Mouse (Mus musculus) cerebellum, postnatal 10 days (tissue): ENCODE data around the gene Mapt.
A peak's percentile ranks its signal among the peaks of the same experiment; 100 is the strongest.

ENCODE experiments used
- DNase-seq, 2 experiments: peaks; one replicate each; pipeline ENCODE4 v3.0.0; 2021; ENCODE audit warnings: mixed read lengths in 2 of 2

Gene Mapt

DNA sequence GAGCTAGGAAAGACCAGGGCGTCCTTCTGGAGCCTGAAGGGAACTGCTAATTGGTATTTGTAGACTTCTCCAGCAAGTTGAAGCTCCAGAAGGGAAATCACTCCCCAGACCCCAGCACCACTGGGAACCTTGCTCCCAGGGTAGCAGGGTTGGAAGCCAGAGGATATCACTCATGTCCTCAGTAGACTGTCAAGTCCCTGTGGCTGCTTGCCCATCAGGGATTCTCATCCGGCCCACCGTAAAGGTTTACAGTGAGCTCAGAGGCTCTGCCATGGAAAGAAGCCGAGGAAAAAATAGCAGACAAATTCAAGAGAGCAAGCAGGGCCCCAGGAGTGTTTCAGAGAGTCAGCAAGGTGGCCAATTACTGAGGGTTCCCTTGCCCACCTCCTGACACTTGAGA is 47.9 kb downstream of the Mapt start:
- no peak for DNase-seq

DNA sequence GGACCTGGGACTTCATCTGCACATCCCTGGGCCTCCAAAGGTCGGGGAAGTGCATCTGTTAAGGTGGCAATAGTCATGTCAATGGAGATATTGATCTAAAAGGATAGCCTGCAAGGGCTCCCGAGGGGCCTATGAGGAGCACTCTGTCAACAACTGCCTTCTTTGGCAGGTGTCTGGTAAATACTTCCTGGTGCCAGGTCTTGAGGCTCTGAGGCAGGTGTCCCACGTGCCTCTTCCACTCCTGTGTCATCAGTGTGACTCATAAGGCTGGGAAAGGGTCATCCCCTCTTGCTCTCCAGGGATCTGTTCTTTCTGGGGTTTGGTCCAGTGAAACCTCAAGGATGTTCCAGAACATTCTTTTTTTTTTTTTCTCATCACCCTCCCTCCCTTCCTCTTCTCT is 48.3 kb downstream of the Mapt start:
- DNase-seq, result no peak

DNA sequence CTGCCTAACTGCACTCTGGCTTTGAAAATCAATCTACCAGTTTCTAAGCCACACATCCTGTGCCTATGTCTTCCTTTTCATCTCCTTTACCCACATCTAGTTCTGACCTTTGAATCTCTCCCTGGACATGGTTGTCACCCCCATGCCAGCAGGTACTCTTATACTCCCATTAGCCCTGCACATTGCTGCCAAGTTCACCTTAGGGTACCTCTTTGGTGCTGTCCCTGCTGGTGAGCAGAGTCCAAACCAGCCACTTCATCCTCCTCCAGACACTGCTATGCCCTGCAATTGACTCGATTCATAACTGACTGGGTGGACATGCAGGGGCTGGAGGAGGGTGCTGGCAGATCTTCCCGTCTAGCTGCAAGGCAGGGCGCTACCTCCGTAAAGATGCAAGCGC is 50.3 kb downstream of the Mapt start:
- DNase-seq, result no peak

DNA sequence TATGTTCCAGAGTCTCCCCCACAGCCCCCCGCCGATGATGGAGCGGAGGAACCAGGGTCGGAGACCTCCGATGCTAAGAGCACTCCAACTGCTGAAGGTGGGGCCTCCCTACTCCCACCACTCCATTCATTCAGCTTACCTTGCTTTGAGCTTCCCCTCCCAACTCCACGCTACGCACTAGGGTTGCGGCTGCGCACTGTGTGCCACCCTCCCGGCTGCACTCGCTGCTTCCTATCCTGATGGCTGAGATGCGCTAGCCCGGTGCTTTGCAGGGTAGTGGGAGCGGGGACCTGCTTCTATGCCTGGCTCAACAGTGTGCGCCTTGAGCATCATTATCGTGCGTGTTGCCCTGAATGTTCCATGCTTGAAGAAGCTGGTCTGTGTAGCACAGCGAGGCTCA is 55.9 kb downstream of the Mapt start:
- no peak for DNase-seq

DNA sequence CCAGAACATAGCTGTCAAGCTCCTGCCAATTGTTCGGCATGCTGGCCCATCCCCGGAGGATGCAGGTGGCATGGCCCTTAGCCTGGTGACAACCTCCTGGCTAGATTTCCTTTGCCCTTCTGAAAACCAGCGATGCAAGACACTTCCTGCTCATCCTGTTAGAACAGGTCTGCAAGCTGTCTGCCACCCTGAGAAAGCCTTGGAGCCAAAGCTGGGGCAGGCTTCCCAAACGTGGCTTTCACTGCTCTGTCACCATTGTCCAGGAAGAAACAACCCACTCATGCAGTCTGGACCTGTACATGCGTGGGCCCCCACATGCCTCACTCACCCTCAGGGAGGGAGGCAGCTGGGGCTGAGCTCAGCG is 57.6 kb downstream of the Mapt start:
- DNase-seq, result peak; percentile 90 to 91

DNA sequence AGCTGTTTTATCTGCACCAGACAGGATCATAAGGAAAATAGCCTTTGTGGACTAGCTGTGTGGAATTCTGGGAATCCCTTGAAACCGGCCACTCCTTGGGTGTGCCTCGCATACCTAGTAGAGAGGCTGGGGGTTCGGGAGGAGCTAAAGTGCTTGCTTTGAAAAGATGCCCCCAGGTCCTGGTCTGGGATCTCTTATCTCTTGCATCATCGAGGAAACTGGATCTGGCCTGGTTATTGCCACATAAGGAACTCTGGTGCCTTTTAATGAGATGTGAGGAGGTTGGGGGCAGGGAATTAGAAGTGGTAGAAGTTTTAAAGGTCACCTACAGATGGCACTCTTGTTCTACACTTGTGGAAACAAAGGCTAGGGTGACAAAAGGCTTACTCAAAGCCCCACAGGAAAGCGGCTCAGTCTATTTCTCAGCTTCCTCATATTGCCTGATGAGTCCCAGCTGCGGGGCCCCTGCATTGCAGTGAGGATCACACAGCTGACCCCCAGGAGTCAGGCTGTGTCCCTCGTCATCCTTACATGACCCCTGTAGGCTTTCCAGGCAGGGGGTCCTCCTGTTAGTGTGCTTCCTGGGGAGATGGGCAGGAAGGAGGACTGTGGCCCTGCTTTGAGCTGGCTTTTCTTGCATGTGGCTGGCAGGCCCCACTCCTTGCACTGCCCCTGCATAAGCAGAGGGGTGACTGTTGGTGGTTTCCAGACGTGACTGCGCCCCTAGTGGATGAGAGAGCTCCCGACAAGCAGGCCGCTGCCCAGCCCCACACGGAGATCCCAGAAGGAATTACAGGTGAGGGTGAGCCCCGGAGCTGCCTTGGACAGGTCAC is 58.2 kb downstream of the Mapt start:
- peak; percentile 83 to 89 for DNase-seq

DNA sequence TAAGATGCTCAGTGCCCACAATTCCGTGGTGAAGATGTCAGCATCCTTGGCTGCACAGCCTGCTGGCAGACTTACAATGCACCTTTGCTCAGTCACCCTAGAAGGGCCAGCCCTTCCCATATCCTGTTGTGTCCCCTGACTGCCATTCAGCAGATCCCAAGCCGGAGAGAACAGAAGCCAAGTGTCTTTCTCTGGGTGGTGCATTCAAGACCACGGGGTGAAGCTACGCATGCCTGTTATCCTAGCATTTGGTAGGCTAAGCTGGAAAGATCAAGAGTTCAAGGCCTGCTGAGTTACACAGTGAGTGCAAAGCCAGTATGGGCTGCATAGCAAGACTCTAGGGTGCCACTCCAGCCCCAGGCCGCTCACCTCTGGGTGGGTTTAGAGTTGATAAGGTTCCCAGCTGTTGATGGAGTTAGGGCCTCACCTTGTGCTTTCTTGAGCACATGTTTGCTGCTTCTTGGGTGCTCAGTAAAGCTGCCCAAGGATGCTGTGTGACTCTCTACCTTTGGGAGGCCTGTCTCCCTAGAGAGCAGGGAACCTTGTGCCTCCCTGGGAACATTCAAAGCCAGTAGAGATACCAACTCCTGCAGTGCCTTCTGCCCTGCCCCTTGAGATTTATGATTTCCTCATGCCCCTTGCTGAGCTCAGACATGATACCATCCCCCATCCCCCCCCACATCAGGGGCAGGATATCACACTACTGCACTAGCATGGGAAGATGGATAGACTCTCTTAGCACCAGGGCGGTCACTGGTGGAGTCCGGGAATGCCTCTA is 61.4 kb downstream of the Mapt start:
- DNase-seq, result no peak

DNA sequence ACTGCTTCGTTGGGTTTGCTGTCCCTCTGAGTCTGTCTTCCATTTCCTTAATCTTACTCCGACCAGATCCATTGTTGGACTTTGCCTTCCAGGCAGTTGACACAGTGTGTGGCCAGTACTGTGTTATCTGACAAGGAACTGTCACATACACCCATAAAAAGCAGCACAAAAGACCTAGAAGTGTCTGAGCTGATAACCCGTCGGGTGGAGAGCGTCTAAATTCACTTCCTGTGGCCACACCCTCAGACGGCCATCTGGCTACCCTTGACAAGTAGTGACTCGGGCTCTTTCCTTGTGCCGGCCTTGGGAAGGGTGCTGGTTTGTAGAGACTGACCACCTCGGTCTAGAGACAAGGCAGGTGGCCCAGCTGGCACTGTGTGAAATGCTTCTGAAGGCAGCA is 62.1 kb downstream of the Mapt start:
- no peak for DNase-seq

DNA sequence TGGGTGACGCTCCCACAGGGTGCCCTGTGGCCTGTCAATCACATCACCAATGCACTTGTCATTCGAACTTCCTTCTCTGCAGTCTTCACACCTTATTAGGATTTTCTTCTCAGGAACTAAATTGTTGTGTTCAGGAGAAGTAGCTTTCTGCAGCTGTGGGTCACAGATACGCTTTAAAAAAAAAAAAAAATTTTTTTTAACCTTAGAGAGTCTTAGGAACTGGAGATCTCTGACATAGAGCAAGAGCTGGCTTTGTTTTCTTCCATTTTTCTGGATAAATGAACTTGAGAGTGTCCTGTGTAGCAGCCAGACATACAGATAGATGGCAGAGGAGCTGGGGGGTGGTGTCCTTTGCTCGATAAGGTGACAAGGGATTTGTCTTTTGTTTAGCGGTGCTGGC is 64.0 kb downstream of the Mapt start:
- no peak for DNase-seq

DNA sequence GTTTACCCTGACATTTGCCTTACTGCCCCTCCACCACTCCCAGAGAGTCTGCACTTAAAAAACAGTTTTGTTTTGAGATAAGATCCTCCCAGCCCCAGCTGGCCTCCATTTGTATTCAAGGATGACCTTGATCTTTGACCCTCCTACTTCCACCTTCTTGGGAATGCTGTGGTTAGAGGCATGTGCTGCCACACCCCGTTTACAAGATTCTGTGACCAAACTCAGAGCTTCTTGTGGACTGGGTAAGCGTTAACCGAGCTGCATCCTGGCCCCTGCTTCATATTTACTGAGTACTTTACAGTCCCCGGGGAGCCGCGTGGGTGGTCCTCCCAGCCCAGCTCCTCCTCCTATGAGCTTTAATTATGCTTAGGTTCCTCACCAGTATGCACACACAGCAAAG is 64.5 kb downstream of the Mapt start:
- no peak for DNase-seq

DNA sequence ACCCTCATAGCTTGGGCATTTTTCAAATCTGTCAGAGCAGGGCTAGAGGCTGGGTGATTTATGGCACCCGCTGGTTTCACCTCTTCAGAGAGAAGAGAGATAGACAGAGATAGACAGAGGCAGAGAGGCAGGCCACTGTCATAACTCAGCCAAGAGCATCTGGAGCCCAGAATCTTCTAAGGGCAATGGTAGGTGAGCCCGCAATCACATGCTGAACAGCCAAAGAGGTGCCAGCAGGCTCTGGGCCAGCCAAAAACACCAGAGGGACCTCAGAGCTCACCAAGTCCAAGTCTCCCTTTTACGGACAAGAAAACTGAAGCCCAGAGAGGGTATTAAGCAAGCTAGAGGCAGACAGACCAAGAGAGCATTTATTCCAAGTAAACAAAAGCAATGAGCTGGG is 66.5 kb downstream of the Mapt start:
- peak; percentile 42 to 44 for DNase-seq

DNA sequence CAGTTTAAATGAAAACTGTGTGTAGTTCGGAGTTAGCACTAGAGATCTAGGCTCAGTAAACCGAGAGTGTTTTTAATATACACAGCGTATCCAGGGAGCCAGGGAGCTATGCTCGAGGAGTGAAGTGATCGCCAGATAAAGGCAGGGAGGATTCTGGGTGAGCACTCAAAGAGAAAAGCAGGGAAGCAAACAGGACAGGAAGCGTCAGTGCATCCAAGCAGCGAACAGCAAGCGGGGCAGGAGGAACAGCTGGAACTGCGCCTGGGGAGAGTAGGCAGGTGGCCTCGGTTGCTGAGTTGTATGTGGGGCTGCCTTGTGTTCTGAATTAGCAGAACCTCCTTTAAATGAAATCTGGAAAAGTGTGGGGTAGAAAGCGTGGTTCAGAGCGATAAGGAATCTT is 71.4 kb downstream of the Mapt start:
- DNase-seq, result no peak

DNA sequence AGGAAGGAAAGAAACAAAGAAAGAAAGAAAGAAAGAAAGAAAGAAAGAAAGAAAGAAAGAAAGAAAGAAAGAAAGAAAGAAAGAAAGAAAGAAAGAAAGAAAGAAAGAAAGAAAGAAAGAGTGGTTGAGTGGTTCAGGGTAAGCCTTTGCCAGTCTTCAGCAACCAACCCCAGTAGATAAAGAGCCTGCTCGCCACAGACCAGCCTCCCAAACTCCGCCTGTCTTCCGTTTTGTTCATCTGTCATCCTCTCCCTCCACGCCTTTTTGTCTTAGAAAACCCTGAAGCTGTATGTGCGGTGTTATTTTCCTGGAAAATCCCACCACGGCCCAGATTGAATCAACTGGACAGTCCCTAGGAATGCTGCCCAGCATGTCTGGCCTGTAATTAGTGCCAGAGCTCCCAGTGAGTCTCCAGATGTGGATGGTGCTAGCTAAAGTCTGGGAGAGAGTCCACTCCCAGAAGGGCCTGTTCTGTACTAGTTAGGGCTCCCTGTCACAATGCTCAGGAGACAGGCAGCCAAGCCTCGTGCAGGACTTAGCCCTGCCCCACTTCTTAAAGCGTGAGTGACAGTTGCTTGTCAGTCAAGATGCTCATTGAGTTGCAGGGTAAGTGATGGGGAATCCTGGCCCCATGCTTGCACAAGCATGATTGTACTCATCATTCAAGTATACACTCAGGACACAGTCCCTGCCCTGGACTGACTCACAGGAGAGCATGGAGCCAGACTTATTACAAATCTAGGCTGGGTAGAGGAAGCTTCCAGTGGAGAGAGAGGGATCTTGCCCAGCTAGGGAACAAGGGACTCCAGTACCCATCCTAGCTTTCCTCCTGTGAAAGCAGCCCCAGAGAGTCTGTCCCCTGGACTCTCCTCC is 72.1 kb downstream of the Mapt start:
- no peak for DNase-seq

DNA sequence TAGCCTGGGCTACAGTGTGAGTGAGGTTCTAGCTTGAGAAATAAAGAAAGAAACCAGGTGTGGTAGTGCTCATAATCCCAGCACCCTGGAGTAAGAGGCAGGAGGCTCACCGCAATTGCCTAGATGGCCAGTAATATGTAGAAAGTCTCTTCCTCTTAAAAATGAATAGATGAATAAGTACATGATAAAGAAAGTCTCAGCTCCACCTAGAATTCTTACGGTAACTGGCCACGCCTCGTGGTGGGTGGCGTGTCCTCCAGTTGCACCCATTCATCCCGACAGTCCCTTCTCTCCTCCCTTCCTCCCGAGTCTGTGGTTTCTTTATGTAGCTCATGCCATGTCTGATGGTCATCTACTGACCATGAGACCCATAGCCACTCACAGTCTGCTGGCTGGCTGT is 74.5 kb downstream of the Mapt start:
- no peak for DNase-seq

DNA sequence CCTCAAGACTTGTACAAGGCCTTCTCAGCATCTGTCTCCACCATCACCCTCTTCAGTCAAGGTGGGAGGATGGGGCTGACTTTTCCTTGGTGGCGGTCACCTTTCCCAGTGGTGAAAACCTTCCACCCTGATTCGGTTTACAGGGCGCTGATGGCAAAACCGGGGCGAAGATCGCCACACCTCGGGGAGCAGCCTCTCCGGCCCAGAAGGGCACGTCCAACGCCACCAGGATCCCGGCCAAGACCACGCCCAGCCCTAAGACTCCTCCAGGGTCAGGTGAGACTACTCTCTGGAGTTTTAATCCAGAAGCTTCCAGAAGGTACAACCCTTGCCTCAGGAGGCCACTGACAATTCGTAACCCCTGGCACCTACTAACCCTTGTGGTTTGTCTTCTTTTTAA is 75.3 kb downstream of the Mapt start:
- no peak for DNase-seq

DNA sequence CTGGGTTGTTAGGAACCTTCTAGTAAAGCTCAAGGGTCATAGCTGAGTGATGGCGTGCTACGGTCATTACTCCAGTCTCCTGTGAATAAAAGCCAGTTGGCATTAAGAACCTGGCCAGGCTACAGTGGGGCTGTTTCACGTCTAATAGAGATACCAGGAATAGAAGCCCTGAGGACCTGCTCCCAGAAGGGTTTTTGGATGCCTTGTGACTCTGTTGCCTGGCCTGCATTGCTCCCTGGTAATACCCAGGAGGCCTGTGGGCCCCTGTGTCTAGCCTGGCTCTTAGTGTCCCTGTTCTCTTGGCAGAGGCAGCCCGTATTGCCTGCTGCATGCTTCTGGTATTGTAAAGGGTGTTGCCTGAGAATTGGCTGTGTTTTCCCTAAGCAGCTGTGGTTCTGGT is 75.9 kb downstream of the Mapt start:
- DNase-seq, result no peak

DNA sequence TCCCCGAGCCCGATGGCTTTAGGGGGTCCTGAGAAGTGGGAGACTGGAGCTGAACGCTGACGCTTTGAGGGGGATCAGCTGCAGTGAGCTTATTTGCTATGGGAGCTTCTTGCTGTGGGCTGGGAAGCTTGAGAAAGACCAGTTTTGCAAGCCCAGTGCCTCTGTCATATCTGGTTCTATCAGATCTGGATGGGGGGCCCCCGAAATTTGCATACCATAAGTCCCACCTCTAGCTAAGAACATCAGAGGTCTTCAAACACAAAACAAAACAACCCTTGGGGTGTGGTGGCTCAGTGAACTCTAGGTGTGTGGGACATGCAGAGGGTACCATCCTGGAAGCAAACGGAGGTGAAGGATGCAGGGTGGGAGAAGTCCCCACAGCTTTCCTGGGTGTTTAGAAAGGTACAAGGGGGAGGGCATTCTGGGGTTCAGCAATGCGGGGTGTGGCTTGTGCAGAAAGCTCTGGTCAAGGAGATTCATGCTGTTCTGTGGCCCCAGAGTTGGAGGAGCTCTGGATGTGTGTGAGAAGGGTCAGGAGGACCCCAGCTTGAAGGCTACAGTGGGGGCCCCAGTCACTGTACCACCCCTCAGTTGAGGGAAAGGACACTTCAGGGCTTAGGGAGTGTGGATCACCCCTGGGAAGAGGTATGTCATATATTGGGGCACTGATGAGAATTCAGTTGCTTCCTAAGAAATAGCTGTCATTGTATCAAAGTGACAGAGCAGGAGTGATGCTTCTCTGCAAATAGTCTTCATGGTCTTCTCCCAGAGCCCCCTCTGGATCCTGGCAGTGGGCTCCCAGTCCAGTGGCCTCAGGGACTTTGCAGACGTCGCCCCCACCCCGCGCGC is 78.4 kb downstream of the Mapt start:
- DNase-seq, result no peak

DNA sequence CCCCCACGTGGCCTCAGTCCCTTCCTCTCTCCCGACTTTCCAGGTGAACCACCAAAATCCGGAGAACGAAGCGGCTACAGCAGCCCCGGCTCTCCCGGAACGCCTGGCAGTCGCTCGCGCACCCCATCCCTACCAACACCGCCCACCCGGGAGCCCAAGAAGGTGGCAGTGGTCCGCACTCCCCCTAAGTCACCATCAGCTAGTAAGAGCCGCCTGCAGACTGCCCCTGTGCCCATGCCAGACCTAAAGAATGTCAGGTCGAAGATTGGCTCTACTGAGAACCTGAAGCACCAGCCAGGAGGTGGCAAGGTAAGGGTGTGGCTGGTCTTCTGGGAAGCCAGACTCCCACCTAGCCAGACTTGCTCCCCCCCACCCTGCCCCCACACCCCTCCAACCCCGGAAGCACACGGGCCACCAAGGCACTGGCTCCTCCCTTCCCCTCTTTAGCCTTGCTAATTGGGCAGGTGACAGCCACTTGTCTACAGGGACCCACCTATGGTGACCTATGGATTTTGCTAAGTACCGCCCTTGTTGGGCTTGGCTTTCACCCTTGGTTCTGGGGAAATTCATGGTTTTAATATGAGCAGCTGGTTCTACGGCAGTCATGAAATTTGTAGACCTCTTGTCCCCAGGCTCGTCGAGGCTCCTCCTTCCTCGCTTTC is 79.2 kb downstream of the Mapt start:
- no peak for DNase-seq

DNA sequence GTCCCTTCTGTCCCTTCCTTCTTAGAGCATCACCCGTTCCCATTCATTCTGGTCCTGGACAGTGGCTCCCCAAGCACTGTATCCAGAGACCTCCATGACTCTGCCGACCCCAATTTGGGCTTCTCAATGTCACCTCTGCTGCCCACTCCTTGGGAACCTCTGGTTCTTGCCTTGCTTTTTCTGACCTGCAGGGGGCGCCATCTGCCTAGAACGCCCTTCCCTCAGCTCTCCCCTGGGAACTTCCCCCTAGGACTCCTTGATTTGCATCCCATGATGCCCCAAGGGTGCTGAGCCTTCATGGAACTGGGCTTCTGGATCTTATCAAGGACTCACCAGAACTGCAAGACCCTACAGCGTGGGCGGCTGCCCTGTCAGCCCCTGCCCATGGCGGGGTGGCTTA is 80.5 kb downstream of the Mapt start:
- DNase-seq, result no peak

DNA sequence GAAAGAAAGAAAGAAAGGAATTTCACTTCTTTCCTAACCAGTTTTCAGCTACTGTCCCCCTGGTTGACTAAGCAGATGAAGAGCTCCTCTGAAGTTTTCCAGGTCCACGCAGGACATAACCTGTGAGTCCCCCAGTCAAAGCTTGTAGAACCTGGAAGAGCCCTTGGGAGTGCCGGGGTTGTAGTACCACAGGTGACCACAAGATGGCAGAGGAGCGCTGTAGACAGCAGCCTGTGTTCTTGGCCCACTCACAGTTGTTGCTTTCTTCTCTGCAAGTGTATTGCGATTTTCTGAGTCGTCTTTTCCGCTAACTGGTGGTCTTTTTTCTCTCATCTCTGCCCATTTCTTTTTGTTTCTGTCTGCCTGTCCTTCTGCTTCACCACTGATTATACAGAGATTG is 84.5 kb downstream of the Mapt start:
- peak; percentile 90 to 93 for DNase-seq

DNA sequence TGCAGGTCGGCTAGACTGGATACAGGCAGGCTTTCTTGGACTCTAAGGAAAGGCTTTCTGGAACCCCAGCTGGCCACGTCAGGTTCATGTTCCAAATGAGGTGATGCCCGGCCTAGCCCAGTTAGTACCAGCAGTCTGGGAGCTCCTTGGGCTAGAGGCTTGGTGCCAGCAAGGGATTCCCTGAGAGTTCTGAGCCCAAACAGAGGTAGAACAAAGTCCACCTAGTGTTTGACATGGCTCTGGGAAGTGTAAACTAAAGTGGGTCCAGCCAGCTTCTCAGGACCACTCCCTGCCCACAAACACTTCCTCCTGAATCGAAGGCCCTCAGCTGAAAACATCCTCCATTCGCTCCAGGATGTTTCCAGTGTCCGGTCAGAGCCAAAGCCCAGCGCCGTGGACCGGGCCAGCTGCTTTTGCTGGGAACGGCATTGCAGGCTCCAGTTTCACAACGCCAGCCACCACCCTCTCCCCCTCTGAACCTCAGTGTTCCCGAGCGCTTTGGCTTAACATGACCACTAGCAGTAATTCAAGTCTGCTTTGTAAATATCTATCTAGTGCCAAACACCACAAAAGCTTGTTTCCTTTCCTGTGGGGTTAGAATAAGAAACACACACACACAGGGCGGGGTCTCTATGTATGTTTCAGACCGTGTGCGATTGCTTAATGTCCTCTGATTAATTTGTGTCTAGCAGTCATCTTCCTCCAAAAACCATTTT is 85.7 kb downstream of the Mapt start:
- no peak for DNase-seq
